Mouse (Mus musculus): Measurements from ENCODE around the gene S100a11. TPM values are rescaled to one million over a fixed set of nuclear protein-coding genes. Genes with fewer than 3 reads are reported as not detected.
A peak's percentile ranks its signal among the peaks of the same experiment; 100 is the strongest.
"Not testable (repeated sequence)": the region's sequence is repeated elsewhere in the genome, so short reads cannot be mapped to it uniquely, and the experiment has no call there.

S100a11 gene
- total RNA-seq, 2 experiments from 2014 or later, result 210 to 249 TPM

DNA sequence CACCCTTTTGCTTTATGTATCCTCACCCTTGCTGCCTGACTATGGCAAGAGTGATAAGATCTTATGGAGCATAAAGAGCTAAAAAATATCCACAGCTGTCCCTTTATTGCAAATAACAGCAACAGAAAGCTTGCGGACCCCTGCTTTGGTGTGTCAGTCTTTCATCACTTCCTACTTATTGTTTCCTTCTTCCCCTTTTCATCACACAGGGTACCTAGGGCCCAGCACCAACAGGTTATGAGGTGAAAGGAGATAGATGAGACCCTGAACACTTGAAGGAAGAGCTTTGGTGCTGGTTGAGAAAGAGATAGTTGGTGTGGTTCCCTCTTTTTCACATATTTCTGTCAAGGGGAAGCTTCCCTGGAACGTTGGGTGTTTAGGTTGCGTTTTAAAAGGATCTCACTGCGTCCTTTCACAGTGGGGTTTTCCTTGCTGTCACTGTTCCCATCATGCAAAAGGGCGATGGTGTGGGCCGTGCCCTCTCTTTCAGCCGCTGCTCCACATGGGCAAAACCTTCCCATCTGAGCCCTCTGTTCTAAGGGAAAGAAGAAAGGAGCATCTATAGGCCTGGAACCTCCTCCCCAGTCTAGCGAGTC, 1.3 kb downstream of the S100a11 start:
- DNase-seq, result no peak

DNA sequence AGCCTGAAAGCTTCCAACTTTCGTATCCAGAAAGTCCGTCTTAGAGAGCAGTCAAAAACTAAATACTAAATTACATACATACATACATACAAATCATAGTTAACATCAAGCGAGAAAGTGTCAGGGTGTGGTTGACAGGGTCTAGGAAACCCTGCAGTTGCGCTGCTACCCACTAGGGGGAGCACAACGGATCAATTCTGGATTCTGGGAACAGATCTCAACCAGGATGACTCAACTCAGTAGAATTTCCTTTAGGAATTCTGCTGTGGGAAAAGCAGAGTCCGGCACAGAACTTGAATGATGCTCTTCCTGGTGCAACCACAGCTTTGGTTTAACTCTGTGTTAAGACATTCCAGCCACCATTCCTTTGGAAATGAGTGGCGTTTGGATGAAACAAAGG, 2.3 kb downstream of the S100a11 start:
- DNase-seq, result peak; percentile 82

DNA sequence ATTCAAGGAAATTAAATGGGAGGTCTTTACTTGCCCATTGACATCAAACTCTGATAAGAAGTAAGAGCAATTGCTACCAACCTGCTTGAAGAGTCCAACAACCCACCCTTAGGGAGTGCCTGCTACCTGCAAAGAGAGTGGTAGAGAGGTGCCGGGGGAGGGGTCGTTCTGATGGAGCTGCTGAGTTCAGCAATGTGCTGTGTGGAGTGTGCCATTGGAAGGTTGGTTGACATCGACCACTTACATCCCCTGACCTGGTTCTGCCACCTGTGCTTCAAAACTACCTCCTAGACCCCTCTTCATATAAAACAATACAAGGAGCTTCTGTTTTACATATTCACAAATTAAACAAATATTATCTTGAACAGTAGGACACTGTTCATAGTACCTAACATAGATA, 7.0 kb downstream of the S100a11 start:
- DNase-seq, result no peak

DNA sequence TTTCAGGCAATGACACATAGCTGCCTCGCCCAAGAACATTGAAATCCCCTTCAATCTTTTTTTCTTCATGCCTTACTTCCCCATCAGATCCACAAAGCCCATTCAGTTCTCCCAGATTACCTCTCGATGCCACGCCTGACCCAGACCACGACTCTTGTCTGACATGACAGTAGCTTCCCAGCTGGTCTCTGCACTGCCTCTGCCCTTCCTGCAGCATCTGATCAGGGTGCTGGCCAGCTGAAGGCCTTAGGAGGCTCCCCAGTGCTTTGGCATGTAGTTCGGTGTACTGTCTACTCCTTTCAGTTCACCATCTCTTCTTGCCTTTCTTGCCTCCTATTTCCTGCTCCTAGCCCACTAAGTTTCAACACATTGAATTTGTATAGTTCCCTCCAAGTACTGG, 8.5 kb downstream of the S100a11 start:
- DNase-seq, result no peak

DNA sequence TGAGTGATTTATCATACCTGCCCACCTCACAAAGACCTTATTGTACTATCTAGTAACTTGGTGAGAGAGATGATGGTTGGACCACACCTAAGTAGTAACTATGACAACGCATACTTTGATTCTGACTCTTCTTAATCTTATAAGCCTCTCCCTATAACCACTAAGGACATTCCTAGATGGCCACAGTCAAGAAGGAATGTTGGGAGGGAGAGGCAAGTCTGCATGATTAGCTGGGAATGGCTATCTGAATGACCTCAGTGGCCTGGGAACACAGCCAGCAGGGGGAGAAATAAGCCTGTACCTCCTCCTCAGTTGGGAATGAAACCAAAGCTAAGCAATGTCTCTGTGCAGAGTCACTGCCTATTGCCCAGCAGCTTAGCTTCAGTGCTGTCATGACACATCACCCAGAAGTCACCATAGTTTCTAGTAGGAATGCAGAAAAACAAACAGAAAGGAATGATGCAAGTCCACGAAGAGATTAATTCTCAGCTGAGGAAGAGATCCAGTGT, 16.8 kb downstream of the S100a11 start:
- DNase-seq, result peak; percentile 66

DNA sequence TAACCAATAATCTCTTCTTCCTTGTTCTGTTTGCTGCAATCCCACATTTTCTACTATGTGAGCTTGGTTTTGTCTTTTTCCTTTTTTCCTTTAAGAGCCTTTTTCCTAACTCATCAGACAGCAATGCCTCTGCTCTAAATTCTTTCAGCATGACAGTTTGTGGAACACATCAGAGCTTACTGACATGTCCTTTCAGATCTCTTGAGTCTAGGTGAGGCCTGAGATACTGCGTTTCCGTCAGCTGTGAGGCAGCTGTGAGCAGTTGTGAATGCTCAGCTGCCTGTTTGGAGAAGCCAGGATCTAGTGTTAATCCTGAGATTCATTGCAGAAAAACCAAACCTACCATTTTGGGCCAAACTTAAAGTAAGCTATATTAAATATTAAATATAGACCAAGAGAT, 18.2 kb downstream of the S100a11 start:
- DNase-seq, result no peak

DNA sequence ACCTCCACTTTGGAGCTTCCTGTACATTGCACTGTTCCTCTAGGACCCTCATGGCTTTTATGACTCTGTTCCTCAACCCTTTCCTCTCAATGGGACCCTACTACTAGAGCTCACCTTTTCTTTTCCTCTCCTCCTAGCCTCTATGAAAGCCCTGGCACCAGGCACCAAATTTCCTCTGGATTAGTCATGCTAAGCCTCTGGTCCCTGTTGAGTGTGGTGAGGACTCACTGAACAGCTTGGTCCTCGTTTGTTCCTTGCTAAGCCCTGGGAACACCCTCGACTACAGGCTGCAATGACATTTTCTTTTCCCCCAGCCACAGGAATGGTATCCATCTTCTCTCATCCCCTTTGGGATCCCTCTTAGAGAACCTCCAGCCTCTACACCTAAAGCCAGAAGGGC, 21.2 kb downstream of the S100a11 start:
- DNase-seq, result no peak

DNA sequence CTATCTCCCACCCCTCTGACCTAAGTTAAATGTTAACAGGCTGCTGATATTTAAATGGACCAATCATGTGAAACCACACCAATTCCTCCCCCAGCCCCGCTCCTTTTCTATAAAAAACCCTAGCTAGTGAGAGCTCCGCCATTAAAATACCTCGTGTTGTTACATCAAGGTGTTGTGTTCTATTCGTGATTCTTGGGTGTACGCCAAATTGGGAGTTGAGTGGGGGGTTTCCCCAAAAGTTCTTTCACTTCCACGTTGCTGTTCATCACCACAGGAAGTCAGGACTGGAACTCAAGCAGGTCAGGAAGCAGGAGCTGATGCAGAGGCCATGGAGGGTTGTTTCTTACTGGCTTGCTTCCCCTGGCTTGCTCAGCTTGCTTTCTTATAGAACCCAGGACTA, 23.9 kb downstream of the S100a11 start:
- DNase-seq, result not testable (repeated sequence)

DNA sequence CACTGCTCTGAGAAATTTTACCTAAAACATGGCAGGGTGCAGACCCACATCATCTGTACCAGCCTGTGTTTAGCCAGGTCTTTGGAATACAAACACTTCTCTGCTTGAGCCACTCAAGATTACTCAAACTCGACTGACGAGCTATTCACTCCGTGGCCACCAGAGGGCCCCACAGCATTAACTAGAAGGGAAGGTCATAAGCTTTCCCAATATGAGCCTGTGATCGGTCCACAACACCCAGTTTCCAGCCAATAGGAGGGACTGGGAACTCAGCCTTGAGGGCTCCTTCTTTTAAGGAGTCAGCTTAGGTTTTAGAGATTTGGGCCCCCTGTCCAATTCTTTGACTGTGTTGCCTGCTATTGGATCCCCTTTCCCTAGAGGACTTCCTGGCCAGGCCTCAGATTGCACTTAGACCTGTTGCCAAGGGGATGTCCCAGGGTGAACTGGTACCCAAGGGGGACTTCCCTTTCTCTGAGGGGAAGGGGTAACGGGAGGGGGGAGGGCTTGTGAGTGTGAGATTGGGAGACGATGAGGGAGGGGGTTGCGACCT, 26.9 kb downstream of the S100a11 start:
- DNase-seq, result peak; percentile 92

DNA sequence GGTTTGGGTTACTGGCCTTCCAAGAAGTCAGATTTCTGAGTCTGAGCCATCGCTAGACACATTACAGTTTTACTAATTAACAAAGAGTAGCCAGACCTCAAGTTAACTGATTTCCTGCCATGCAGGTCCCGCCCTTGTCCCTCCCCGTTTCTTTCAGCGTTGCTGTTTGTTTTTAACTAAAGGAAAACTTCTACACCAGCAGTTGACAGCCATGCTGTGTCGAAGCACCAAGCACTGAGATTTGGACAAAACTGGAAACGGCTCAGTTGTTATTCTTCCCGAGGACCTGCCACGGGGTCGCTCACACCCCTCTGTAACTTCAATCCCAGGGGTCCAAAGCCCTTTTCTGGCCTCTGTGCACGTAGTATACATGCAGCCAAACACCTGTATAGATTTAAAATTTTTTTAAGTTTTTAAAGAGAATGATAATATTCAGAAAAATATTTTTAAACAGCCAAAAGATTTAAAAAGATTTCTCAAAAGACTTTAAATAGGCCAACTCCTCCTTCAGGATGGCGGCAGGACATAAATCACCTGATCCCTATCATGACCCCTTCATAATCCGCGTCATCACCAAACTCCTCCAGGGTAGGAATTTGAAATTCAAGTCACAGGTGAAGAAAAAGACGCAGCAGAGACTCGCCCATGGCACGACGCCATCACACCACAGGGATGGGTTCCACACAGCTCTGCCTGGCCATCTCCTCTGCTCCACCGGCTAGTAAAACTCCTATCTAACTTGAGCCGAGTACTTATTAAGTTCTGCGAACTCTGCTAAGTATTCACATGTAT, 27.7 kb downstream of the S100a11 start:
- DNase-seq, result no peak

DNA sequence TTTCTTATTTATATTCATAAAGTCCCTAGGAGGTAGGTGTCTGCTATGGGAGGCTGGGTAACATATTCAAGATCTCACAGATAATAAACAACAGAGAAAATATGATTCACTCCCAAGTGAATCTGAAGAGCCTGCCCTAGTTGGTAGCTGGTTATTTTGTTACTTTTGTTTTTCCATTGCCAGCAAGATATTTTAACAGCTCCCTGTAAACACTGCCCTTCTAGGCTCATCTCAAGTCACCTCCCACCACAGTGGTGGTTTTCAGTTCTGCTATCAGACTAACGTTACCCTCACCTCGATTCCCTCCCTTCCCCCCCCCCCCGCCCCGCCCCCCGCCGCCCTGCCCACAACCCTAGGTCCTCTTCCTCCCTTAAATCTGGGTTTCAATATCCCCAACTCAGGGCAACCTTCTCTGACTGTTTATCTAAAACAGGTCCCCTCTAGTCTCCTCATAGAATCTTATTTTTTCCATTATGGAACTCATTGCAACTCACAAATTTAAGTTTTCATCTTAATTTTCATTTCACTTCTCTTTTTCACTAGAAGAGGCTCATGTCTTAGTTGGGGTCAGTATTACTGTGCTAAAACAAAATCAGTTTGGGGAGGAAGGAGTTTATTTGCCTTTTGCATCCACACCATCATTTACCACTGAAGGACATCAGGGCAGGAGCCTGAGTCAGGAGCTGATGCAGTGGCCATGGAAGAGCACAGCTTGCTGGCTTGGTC, 28.4 kb downstream of the S100a11 start:
- DNase-seq, result no peak

DNA sequence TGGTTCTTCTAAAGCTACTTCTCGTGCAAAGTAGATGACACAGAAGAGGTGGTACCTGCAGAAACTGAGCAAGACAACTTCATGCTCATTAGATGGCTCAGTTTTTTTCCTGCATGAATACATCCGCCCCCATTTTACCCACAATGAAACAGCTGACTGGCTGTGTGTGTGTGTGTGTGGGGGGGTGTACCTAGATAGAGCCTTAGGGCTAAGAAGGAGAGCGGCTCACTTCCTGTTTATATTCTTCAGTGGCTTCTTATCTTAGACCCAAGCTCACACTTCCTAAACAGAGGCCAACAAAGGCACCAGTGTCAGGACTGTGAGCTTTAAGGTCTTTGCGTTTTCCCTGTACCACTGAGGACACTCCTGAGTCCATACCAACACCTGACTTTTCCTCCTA, 29.7 kb downstream of the S100a11 start:
- no peak for DNase-seq

DNA sequence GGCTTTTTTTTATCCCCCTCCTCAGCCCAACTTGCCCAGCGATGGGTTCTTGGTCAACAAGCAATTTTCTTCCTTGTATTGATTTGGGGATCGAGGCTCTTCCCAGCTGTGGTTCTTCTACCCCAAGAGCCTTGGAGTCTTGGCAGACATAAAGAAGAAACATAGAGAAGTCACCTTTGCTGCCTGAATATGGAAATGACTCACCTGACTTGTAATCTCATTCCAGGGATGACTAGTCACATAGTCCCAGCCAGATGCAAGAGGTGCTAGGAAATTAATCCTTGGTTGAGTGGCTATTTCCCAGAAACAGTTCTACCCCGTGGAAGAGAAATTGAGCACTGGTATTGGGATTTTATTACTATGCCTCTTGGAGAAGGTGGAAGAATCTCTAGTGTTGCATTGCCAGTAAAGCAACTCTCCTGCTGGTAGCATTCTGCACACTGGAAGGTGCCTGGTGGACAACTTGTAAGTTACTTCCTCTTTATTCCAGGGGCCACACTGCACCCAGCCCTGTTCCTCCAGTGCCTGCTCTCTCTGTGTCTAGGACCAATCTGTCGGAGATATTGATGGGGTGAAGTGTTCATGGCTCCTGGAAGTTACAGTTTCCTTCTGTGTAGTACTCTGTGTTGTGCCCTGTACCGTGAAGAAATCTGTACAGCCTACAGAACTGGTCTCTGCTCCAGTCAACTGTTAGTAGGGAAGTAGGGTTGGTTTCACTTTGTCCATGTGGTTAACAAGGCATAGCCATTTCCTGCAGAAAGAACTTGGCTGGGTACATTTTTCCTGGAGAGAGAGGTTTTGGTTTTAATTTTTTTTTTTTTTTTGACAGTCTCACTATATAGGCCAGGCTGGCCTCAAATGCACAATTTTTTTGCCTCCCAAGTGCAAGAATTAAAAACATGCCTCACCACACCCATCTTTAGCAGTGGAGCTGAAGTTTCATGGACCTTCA, 31.9 kb downstream of the S100a11 start:
- DNase-seq, result no peak

DNA sequence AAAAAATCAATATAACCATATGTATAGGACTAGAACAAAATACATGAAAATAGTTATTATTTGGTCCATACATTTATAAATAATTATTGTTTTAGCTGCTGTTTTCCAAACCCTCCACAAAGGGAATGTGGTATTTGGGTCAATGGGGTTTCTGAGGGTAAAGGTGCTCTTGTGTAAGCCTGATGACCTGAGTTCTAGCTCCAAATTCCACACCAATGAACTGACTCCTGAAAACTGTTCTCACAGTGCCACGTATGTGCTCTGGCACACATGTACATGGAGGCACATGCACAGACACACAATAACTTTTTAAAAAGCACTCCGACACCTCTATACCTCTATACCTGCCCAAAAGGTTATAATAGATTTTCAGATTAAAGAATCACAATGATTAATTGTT, 33.0 kb downstream of the S100a11 start:
- no peak for DNase-seq

DNA sequence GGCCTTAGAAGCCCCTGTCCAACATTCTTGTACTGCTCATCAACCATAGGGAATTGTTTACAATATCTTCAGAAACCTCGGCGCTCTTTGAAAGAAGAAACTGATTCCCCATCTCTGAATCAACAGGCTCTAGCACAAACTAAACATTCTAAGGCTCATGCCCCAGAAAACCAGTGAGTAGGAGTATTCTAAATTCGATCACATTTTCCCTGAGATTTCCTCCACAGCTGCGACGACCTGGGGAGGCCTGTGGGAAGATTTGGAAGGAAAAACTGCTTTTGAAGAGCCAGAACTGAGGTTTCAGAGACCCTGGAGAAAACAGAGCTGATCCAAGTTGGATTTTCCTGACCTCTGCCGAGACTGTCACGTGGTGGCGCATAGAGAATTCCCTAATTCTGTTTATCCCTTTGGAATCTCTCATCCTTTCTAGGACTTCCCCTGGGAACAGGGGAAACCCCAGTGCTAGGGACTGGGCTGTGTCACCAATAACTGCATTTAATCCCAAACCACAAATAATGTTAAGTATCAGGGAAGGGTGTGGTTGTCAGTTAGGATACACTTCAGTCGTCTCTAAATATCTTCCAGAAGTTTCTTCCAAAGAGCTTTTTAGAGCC, 33.6 kb downstream of the S100a11 start:
- DNase-seq, result no peak

DNA sequence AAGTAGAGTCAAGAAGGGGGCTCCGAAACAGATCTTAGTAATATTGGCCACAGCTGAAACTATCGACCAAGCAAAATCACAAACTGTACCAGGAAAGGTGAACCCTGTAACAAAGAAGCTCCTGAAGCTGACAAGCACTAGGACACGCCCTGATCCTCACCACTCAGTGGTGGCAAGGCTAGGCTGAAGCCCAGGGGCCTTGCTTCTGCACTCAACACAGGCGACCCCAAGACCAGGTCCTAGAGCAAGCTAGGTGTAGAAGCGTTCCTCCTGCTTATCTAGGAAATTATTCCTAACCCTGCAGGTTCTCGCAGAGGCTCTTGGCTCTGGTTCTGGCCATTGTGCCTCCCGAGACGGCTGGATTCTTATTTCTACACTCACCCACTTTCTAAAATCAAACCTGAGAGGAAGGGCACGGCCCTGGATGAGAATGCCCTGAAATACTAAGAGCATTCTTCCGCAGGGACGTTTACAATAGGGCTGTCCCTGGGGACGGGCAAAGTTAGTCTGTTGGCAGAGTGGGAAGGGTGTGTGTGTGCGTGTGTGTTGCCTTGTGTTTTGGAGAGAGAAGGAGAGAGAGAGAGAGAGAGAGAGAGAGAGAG, 34.2 kb downstream of the S100a11 start:
- no peak for DNase-seq

DNA sequence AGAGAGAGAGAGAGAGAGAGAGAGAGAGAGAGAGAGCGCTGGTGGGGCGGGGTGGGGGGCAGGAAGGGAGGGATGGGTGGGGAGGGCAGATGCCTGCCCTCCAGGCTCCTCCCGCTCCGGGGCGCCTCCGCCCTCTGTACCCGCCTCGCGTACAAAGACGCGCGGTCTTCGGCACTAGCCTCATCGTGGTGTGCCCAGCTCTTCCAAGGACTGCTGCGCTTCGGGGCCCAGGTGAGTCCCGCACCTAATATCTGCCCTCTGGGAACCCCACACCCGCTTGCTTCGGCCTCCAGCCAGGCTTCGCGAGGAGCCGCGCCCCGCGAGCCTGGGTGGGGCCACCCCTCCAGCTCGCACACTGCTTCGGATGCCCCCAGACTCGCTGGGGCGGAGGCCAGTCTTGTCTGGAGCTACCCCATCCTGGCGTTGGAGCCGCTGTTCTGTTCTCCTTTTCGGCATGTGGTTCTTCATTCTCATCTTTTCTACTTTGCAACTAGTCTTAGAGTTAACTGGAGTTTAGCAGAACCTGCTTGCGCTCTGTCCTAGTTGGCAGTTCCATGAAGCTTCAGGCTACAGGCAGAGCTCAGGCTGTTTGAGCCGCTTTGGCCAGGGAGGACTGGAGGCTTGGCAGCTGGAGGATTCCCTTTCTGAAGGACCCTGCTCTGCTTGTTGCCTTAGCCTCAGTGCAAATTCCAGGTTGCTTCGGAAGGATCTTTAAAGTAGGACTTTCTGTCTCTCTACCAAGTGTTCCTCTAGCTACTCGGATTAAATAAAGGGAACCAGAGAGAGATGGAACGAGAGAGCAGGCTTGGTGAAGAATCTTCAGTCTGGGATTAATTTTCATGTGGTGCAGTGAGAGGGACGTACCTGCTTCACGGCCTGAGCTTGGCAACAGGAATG, 34.9 kb downstream of the S100a11 start, which contains the start of gene S100a10:
S100a10 (plus strand) TSS at position 100 of the 897 bp plus-strand sequence.
- peak; percentile 84 for DNase-seq

DNA sequence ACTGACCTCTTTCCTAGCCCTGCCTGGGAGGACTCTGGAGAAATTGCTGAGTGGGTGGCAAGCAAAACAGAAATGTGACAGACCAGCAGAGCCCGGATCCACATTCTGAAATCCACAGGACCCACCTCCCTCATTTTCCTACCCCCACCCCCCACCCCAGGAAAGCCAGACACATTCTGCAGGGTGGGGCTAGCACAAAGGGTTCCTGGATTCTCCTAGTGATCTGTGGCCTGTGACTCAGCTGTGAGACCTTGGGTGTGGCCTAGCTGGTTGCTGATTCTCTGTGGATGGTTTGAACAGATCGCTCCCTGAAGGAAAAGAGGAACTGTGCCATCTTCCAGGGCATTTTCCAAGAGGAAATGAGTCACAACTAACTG, 35.6 kb downstream of the S100a11 start:
- DNase-seq, result peak; percentile 62

DNA sequence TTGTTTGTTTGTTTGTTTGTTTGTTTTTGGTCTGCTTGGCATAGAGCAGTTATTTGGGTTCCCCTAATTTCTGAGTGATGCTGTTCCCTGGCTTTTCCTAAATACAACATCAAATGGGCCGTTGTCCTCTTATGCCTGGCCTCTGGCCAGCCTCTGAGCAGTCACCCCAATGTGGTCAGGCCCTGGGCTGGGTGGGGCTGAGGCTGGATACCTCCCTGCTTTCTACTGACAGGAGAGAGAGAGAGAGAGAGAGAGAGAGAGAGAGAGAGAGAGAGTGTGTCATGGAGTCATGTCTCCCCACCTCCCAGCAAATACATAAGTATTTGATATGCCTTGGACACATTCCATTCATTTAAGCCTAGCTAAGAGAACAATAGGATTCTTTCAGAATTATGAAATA, 36.3 kb downstream of the S100a11 start:
- DNase-seq, result no peak

DNA sequence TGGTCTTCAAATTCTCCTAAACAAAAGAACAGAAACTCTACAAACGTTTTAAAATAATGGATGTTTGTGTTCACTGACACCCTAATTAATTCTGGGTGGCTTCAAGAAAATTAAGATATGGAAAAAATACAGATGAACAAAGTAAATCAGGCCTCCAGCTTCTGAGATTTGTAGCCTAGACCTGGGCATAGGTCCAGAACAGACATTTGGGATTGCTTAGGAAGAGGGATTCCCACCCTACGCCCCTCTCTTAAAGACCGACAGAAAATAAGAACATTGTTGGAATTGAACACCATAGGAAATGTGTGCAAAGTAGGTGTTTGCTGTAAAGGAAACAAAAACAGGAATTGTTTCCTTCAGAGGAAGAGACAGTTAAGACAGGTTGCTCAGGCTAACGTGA, 37.2 kb downstream of the S100a11 start:
- no peak for DNase-seq

All from adrenal gland, postnatal 10 days (tissue).